Mouse (Mus musculus) stomach, postnatal 0 days (tissue): Measurements from ENCODE around the gene Olfr1200.

Experiments used
- CTCF ChIP-seq: IDR thresholded peaks from 2 replicates; pipeline ENCODE4 v1.5.1; 2016; ENCODE audit warnings: antibody characterized with exemption, low read depth, mild to moderate bottlenecking, moderate library complexity
- EP300 ChIP-seq: optimal IDR thresholded peaks from 2 replicates; pipeline ENCODE3; 2016; ENCODE audit warnings: antibody characterized with exemption

DNA sequence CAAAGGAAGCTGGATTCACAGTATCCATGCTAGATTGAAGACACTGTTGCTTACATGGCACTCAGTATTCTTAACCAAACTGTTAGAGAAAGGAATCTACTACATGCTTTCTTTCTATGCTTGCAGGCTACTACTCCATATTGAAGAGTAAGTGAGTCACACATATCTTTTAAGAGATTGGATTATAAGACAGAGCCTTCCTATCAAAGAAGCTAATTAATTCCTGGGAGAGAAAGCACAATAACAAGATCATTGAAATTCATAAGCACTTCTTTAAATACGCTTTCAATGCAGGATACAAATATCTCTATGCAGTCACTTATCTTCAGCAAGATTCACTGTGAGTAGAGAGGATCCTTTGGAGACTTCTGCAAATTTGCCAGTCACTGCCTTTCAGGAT is 43.9 kb upstream of the Olfr1200 start, which contains the start of gene Olfr1202:
- TF ChIP-seq CTCF (no peak), EP300 (no peak)
